Mouse (Mus musculus) CH12.LX (cell line): ENCODE data around the gene Polr3b. TPM values are rescaled to one million over a fixed set of nuclear protein-coding genes. Genes with fewer than 3 reads are reported as not detected.

Experiments
- DNase-seq: peaks from one replicate; pipeline ENCODE4 v3.0.0-alpha.2; 2013; ENCODE audit errors: extremely low read depth
- H3K27ac ChIP-seq: 2 replicates; pipeline ENCODE4 v1.5.1; 2012; ENCODE audit warnings: low read depth, mild to moderate bottlenecking, control low read depth, moderate library complexity; ENCODE audit not compliant: insufficient read depth
- H3K27me3 ChIP-seq: replicated peaks from 2 replicates; pipeline ENCODE3; 2012; ENCODE audit warnings: inconsistent platforms
- H3K36me3 ChIP-seq, 2 experiments: replicated peaks in 1 of 2; 2 replicates each; pipeline versions ENCODE3 to v1.6.1; 2012; ENCODE audit warnings: inconsistent platforms in 1 of 2, low read length in 1 of 2, mild to moderate bottlenecking in 1 of 2, mixed read lengths in 1 of 2, moderate library complexity in 1 of 2; ENCODE audit not compliant: control insufficient read depth in 1 of 2, insufficient read depth in 1 of 2
- H3K4me1 ChIP-seq, 2 experiments: 2 replicates each; pipeline ENCODE4 v1.6.1; 2012; ENCODE audit warnings: inconsistent platforms in 1 of 2, moderate library complexity in 1 of 2; ENCODE audit not compliant: insufficient read depth in 2 of 2, control insufficient read depth in 1 of 2
- H3K4me2 ChIP-seq: 2 replicates; pipeline ENCODE4 v1.6.1; 2012; ENCODE audit warnings: low read depth, mild to moderate bottlenecking, control low read depth; ENCODE audit not compliant: poor library complexity, insufficient read depth, severe bottlenecking
- H3K4me3 ChIP-seq, 3 experiments: fragments of 150-350 bp in 1 of 3; sonication (generic) in 1 of 3; replicated peaks in 1 of 3; 2 replicates each; pipeline versions ENCODE3 to v1.5.1; 2011 to 2012; ENCODE audit warnings: low read depth in 2 of 3, low read length in 2 of 3, mild to moderate bottlenecking in 2 of 3, moderate library complexity in 2 of 3, control low read depth in 1 of 3, improper control_type of control experiment in 1 of 3, inconsistent platforms in 1 of 3, mixed read lengths in 1 of 3; ENCODE audit not compliant: poor library complexity in 1 of 3
- H3K79me2 ChIP-seq: replicated peaks from 2 replicates; pipeline ENCODE4 v1.6.1; 2012; ENCODE audit warnings: mild to moderate bottlenecking, moderate library complexity; ENCODE audit not compliant: control insufficient read depth, poor library complexity, insufficient read depth, severe bottlenecking; ENCODE audit errors: extremely low read depth
- H3K9ac ChIP-seq: 2 replicates; pipeline ENCODE4 v1.6.1; 2012; ENCODE audit warnings: low read depth, mild to moderate bottlenecking, control low read depth, moderate library complexity; ENCODE audit not compliant: insufficient read depth
- H3K9me3 ChIP-seq: replicated peaks from 2 replicates; pipeline ENCODE3; 2012; ENCODE audit warnings: low read length, inconsistent platforms, mixed read lengths
- BHLHE40 ChIP-seq: IDR thresholded peaks from 2 replicates; pipeline ENCODE4 v1.6.1; 2011; ENCODE audit warnings: mild to moderate bottlenecking, low read depth, low read length, improper control_type of control experiment
- CHD1 ChIP-seq: IDR thresholded peaks from 2 replicates; pipeline ENCODE4 v1.6.1; 2012; ENCODE audit warnings: low read depth, low read length, improper control_type of control experiment, inconsistent platforms
- CHD2 ChIP-seq: IDR thresholded peaks from 2 replicates; pipeline ENCODE4 v1.6.1; 2011; ENCODE audit warnings: low read length, improper control_type of control experiment
- CTCF ChIP-seq, 2 experiments: IDR thresholded peaks in 1 of 2; conservative IDR thresholded peaks in 1 of 2; 2 replicates each; pipeline ENCODE4 v1.5.1; 2011 to 2012; ENCODE audit warnings: low read depth in 2 of 2, low read length in 2 of 2, improper control_type of control experiment in 1 of 2, inconsistent platforms in 1 of 2, mild to moderate bottlenecking in 1 of 2, moderate library complexity in 1 of 2
- E2F4 ChIP-seq: IDR thresholded peaks from 2 replicates; pipeline ENCODE4 v1.6.1; 2011; ENCODE audit warnings: low read depth, low read length, improper control_type of control experiment; ENCODE audit not compliant: insufficient replicate concordance
- ELF1 ChIP-seq: IDR thresholded peaks from 2 replicates; pipeline ENCODE4 v1.6.1; 2014; ENCODE audit warnings: low read depth, mild to moderate bottlenecking, inconsistent platforms, low read length, improper control_type of control experiment
- EP300 ChIP-seq: IDR thresholded peaks from 2 replicates; pipeline ENCODE4 v1.6.1; 2011; ENCODE audit warnings: low read length, improper control_type of control experiment
- ETS1 ChIP-seq: conservative IDR thresholded peaks from 2 replicates; pipeline ENCODE4 v1.6.1; 2012; ENCODE audit warnings: low read depth, mild to moderate bottlenecking, inconsistent platforms, low read length, improper control_type of control experiment, moderate library complexity
- GABPA ChIP-seq: IDR thresholded peaks from 2 replicates; pipeline ENCODE4 v1.6.1; 2012; ENCODE audit warnings: low read depth, low read length, improper control_type of control experiment, inconsistent platforms; ENCODE audit not compliant: insufficient replicate concordance
- HCFC1 ChIP-seq: IDR thresholded peaks from 2 replicates; pipeline ENCODE4 v1.6.1; 2012; ENCODE audit warnings: low read depth, mild to moderate bottlenecking, inconsistent platforms, low read length, improper control_type of control experiment
- IRF4 ChIP-seq: IDR thresholded peaks from 2 replicates; pipeline ENCODE4 v1.6.1; 2014; ENCODE audit warnings: low read depth, mild to moderate bottlenecking, inconsistent platforms, low read length, improper control_type of control experiment
- JUN ChIP-seq: IDR thresholded peaks from 2 replicates; pipeline ENCODE4 v1.6.1; 2011; ENCODE audit warnings: low read depth, mild to moderate bottlenecking, low read length, improper control_type of control experiment, moderate library complexity; ENCODE audit not compliant: insufficient read depth
- KAT2A ChIP-seq: IDR thresholded peaks from 2 replicates; pipeline ENCODE4 v1.6.1; 2012; ENCODE audit warnings: low read length, improper control_type of control experiment, inconsistent platforms; ENCODE audit not compliant: insufficient replicate concordance
- MAFK ChIP-seq: IDR thresholded peaks from 2 replicates; pipeline ENCODE4 v1.6.1; 2011; ENCODE audit warnings: low read length, improper control_type of control experiment; ENCODE audit not compliant: insufficient replicate concordance
- MAZ ChIP-seq: IDR thresholded peaks from 2 replicates; pipeline ENCODE4 v1.6.1; 2012; ENCODE audit warnings: low read depth, mild to moderate bottlenecking, inconsistent platforms, low read length, improper control_type of control experiment, moderate library complexity
- MXI1 ChIP-seq: IDR thresholded peaks from 2 replicates; pipeline ENCODE4 v1.6.1; 2011; ENCODE audit warnings: mild to moderate bottlenecking, low read depth, low read length, improper control_type of control experiment
- MYC ChIP-seq: IDR thresholded peaks from 2 replicates; pipeline ENCODE4 v1.6.1; 2011; ENCODE audit warnings: low read depth, mild to moderate bottlenecking, improper control_type of control experiment, low read length
- NELFE ChIP-seq: IDR thresholded peaks from 2 replicates; pipeline ENCODE4 v1.6.1; 2011; ENCODE audit warnings: low read depth, low read length, improper control_type of control experiment
- NRF1 ChIP-seq: IDR thresholded peaks from 2 replicates; pipeline ENCODE4 v1.6.1; 2014; ENCODE audit warnings: low read depth, mild to moderate bottlenecking, inconsistent platforms, low read length, improper control_type of control experiment, moderate library complexity
- RAD21 ChIP-seq: IDR thresholded peaks from 2 replicates; pipeline ENCODE4 v1.6.1; 2011; ENCODE audit warnings: low read depth, mild to moderate bottlenecking, low read length, improper control_type of control experiment, moderate library complexity
- RCOR1 ChIP-seq: conservative IDR thresholded peaks from 2 replicates; pipeline ENCODE4 v1.6.1; 2012; ENCODE audit warnings: low read depth, mild to moderate bottlenecking, inconsistent platforms, low read length, improper control_type of control experiment
- SIN3A ChIP-seq: IDR thresholded peaks from 2 replicates; pipeline ENCODE4 v1.6.1; 2012; ENCODE audit warnings: low read length, improper control_type of control experiment, inconsistent platforms
- TBP ChIP-seq: conservative IDR thresholded peaks from 2 replicates; pipeline ENCODE4 v1.6.1; 2011; ENCODE audit warnings: low read depth, low read length, improper control_type of control experiment
- TCF12 ChIP-seq: IDR thresholded peaks from 2 replicates; pipeline ENCODE4 v1.6.1; 2014; ENCODE audit warnings: low read depth, mild to moderate bottlenecking, inconsistent platforms, low read length, improper control_type of control experiment
- UBTF ChIP-seq: IDR thresholded peaks from 2 replicates; pipeline ENCODE4 v1.6.1; 2012; ENCODE audit warnings: low read depth, mild to moderate bottlenecking, inconsistent platforms, low read length, improper control_type of control experiment, moderate library complexity
- USF1 ChIP-seq: IDR thresholded peaks from 2 replicates; pipeline ENCODE4 v1.6.1; 2014; ENCODE audit warnings: low read depth, mild to moderate bottlenecking, inconsistent platforms, low read length, improper control_type of control experiment
- USF2 ChIP-seq: conservative IDR thresholded peaks from 2 replicates; pipeline ENCODE4 v1.6.1; 2011; ENCODE audit warnings: low read depth, low read length, improper control_type of control experiment
- ZKSCAN1 ChIP-seq: IDR thresholded peaks from 2 replicates; pipeline ENCODE4 v1.6.1; 2012; ENCODE audit warnings: low read depth, inconsistent platforms, low read length, improper control_type of control experiment, borderline replicate concordance
- ZNF384 ChIP-seq: IDR thresholded peaks from 2 replicates; pipeline ENCODE4 v1.6.1; 2012; ENCODE audit warnings: low read depth, low read length, improper control_type of control experiment, inconsistent platforms
- dilution Hi-C: fragments of 300-500 bp; cut with MboI; formaldehyde crosslinking; loops from 2 replicates; pipeline ENCODE4 v1.14.3; 2020; ENCODE audit warnings: low sequenced_read_pairs; ENCODE audit not compliant: extremely low pct_unique_long_range_greater_than_20kb, extremely low pct_ligation_motif_present
- in situ Hi-C: fragments of 300-500 bp; cut with MboI; formaldehyde crosslinking; loops from 3 replicates; pipeline ENCODE4 v1.14.3; 2019; ENCODE audit warnings: low sequenced_read_pairs, low pct_ligation_motif_present, low pct_unique_long_range_greater_than_20kb, mixed read lengths
- polyA plus RNA-seq: library from polyadenylated mRNA; unstranded; fragments of >175 nt; gene quantifications from 2 replicates; pipeline ENCODE4 v1.2.1, GENCODE M21; 2012; ENCODE audit warnings: low read depth; ENCODE audit not compliant: insufficient read length
- total RNA-seq, 2 experiments: library from RNA; depleted of rRNA; stranded (reverse); fragments of 300-350 nt in 1 of 2; fragments of >200 nt in 1 of 2; gene quantifications; 2 replicates each; pipeline ENCODE4 v1.2.3; 2012 to 2014

Gene Polr3b
- total and polyA plus RNA-seq, 3 experiments: 13.0 to 20.8 (median 16.3) TPM

GRCm38 (mm10) chr10:84707226-84707625 lies 85.1 kb downstream of the Polr3b start:
- dilution Hi-C loops: no loop called here
- no peak overlapping the region for H3K9ac ChIP-seq
- TF ChIP-seq ZNF384 (no peak), ETS1 (no peak), E2F4 (no peak), ELF1 (no peak), BHLHE40 (no peak), UBTF (no peak), CHD2 (no peak), NRF1 (no peak), USF2 (no peak), CTCF (conservative IDR thresholded peaks at IDR 0.05 in 1 of 2, IDR thresholded peaks at IDR 0.05 in 1 of 2; ENCODE audit: low read depth in 2 of 2, low read length in 2 of 2) (no peak), RCOR1 (no peak), TCF12 (no peak), MAZ (no peak), NELFE (no peak), GABPA (no peak), TBP (no peak), MAFK (no peak), SIN3A (no peak), KAT2A (no peak), EP300 (no peak)

DNA sequence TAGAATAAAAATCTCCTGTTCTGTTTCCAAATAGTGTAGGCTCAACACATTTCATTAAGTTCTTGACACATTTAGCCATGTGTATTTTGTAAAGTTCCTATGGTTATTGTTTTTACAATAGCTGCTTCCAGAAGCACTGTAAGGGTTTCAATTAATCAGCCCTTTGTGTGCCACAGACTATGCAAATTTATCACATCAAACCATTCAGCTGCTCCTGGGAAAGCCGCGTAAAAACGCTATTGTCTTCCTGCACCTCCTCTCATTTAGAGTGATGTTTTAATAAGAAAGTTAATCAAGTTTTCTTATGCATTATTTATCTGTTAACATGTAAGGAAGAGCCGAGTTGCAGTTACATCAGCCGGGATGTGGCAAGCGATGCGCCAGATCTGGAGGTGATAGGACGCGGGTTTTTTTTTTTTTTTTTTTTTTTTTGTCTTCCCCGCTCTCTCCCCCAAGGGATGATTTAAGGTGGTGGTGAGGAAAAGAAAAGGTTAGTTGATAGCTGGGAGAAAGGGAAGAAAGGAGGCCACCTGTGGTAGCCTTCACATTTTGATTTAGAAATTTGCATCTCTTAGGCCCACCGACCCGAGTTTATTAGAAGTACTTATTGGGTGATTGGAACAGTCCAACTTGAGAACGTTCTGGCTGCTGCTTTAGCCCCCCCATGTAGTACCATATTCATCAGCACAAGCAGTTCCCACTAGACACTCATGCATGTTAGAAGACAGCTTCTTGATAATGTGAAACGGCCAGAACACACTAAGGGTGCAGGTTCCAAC lies 85.8 kb downstream of the Polr3b start:
- in situ Hi-C loops: no loop called here
- H3K9ac ChIP-seq: no peak overlapping the region
- no peak overlapping the region for H3K4me2 ChIP-seq
- peaks cover 0 to 6% of the 10 kb centered on the region in 2 experiments; a peak in 2 of 4 replicates for H3K4me1 ChIP-seq
- H3K27me3 ChIP-seq: no peaks in the 10 kb centered on the region
- no peak overlapping the region for H3K27ac ChIP-seq
- TF ChIP-seq CHD2 (no peak), CTCF (conservative IDR thresholded peaks at IDR 0.05 in 1 of 2, IDR thresholded peaks at IDR 0.05 in 1 of 2; ENCODE audit: low read depth in 2 of 2, low read length in 2 of 2) (no peak), ZKSCAN1 (no peak), RAD21 (no peak), GABPA (no peak), NRF1 (no peak), USF2 (no peak), JUN (no peak), USF1 (no peak), MYC (no peak), CHD1 (no peak), NELFE (no peak), TCF12 (no peak), IRF4 (no peak), KAT2A (no peak), MXI1 (no peak), BHLHE40 (no peak), HCFC1 (no peak)
- TF ChIP-seq, all 38 proteins: peak for 0
- Histone ChIP-seq H3K9me3 (no peaks in the 10 kb centered on the region), H3K36me3 (peaks cover 4 to 75% of the 10 kb centered on the region in 2 experiments), H3K4me3 (no peak overlapping the region), H3K79me2 (no peaks in the 10 kb centered on the region)
- DNase-seq: no peak
- dilution Hi-C loops: no loop called here

More at GRCm38 (mm10) chr10:84707226-84707625, 85.1 kb downstream of the Polr3b start:
- Histone ChIP-seq H3K27ac (no peak overlapping the region), H3K4me3 (no peak overlapping the region), H3K27me3 (no peaks in the 10 kb centered on the region), H3K9me3 (no peaks in the 10 kb centered on the region), H3K4me2 (no peak overlapping the region), H3K79me2 (no peaks in the 10 kb centered on the region), H3K4me1 (no peaks in the 10 kb centered on the region), H3K36me3 (peaks cover 8 to 73% of the 10 kb centered on the region in 2 experiments)
- in situ Hi-C loops: no loop called here
- no peak for DNase-seq
